Mouse (Mus musculus) ovary, adult 18-20 months (tissue): ENCODE results near the gene Nox3.

Source experiments
- DNase-seq: peaks from one replicate; pipeline ENCODE4 v3.0.0; 2022; ENCODE audit warnings: low spot score, mixed read lengths

The Nox3 gene

DNA sequence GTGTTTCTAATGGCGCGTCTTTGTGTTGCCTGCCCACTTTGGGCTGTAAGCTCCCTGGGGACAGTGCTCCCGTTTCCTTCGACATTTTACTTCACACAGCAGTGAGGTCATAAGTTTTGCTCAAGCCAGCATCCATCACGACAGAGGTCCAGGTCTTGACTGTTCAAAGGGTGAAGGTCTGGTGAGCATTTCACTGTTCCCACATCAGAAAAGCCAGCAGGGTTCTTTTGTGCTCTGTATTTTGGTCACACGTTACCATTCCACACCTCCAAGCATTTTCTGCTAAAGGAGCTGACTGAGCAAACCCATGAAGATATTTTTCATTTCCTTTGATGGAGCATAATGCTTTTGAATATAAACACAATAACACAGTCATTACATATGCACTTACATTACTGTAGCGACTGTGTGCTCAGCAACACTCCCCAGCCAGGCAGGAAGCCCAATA lies 85.7 kb downstream of the Nox3 start:
- DNase-seq, result no peak

DNA sequence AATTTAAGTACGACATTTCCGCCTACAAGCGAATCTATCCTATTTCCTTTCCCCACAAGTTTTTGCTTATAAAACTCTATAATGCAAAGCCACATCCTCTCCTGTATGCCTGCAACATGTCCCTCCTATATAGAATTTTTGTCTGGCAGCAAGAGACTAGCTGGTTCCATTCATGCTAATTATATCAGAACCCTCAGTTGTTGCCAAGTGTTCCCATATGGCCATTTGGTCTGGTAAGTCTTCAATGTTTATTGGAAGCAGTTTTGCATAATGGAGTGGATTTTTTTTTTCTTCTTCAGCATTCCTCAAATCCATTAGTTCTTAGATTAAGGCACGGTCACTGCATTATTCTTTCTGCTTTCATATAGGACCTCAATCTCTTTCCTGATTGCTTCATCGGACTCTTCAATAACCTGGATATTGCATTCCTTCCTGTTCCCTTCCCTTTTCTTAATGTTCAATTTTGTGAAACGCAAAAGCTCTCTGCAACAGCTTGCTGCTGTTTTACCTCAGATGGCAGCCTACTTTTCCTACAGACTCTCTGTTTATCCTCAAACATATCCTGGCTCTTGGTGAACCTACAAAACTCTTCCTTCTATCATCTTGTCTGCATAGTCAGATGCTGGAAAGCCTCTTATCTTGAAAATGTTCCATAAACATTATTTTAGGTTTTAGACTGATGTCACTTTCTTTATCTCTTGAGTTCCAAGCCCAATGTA lies 92.9 kb downstream of the Nox3 start:
- DNase-seq, result no peak

DNA sequence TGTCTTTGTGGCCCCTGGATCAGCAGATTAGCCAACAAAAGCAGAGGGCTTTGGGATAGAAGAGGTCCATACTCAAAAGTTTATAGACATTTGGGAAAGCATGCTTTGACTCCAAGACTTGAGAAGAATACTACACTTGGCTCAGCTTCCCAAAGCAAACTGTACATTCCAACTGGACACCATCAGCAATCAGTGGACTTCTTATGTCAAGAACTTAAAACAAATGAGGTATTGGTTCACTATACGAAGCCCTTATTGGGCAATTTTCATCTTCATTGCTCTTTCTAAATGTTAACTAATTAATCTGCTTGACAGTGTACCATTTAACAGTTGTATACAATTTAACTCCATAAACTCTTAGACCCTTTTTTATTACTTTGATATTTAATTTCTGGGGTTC lies 97.7 kb downstream of the Nox3 start:
- no peak for DNase-seq

DNA sequence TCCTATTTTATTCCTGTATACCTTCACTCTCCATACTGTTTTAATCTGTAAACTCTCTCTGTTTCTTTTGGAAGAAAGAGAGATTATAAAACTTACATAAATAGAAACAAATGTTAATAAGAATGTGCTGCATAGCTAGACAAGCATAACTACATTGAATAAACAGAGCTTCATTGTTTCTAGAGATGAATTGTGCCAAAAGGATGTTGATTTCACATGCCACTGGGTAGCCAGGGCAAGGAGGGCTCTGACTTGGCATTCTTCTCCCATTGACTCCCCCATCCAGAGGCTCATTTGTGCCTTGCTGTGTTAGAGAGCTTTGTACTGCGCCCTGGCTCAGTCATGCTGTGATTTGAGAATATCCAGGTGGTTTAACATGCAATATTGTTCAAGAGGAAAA lies 98.2 kb downstream of the Nox3 start:
- no peak for DNase-seq

DNA sequence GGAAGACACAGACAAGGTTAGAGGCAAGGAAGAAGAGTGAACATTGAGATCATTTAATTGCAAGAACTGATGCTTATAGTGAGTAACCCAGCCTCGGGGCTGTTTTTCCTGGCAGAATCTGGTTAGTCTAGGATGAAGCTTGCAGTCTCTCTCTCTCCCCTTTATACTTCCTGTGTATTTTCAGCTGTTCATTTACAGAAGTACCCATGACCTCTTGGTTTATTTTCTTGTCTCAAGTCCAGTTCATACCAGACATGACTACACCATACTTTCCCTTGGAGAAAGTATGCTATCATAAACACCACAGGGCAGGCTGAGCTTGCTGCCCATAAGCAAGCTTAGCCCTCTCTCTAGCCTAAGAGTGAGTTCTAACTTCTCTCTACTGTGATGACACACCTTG lies 98.9 kb downstream of the Nox3 start:
- no peak for DNase-seq
